Mouse (Mus musculus): ENCODE measurements around the gene Iqgap3. TPM values are rescaled to one million over a fixed set of nuclear protein-coding genes. Genes with fewer than 3 reads are reported as not detected.

Gene Iqgap3
- polyA plus RNA-seq, 1 experiment from 2014 or later = 55.8 TPM

DNA sequence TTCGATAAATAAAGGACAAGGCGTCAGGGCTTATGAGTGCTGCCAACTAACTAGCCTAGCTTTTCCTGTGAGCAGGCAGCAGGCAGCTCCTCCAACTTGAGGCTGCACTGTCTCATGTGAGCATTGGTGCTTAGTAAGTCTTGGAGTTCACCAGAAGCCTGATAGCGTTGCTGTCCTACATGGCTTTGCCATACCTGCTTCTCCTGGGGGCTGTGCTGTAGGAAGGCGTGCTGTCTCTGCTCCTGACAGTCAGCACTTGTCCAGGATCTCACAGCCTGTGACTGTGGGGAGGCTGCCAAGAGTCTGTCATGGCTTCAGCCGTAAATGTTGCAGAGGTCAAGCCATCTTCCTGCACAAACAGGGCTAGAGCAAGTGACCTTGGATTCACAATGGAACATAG lies 84.3 kb downstream of the Iqgap3 start:
- in situ Hi-C loops (cut with MboI; ENCODE audit: low pct_unique_long_range_greater_than_20kb) = no loop called here
- ChIA-PET CTCF (no interaction called here), POLR2A (interaction anchor here (0.5 to 1.2 kb wide), 2 partner anchors 18 to 29 kb away, joined by 4 to 7 read pairs; no protein-coding TSS in a partner anchor)
- H3K27me3 ChIP-seq = no peaks in the 10 kb centered on the region
- no peak for TF ChIP-seq CTCF (IDR thresholded peaks at IDR 0.05)
- DNase-seq (ENCODE audit: low read depth, low spot score) (no peak), ATAC-seq (no peak)

DNA sequence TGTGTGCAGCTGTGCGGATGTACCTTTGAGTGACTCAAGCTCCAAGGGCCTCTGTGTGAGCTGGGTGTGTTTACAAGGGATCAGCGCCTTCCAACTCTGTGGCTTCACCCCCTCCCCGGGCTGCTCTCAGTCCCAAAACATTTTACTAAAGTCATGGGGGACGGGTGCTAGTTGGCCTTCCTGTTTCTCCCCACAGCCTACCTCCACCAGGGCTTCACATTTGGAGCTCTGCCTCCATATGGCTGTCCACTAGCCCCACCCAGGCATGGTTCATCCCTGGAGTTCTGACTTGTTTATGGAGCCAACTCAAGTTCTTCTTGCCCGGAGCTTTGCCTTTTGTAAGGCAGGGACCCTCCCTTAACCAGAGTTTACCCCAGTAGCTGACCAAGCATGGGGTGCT lies 88.6 kb downstream of the Iqgap3 start:
- POLR2A ChIA-PET = interaction anchor here (1.5 kb wide), 1 partner anchor 33 kb away, joined by 4 read pairs; no protein-coding TSS in a partner anchor
- in situ Hi-C loops (cut with MboI; ENCODE audit: low pct_unique_long_range_greater_than_20kb) = loop anchor here (5.0 kb wide), 1 partner anchor 83 kb away; no protein-coding TSS in a partner anchor
- CTCF ChIA-PET = interaction anchor here (1.4 to 2.1 kb wide), 3 partner anchors 12 to 83 kb away, joined by 3 to 5 read pairs (median 5); no protein-coding TSS in a partner anchor
- no peaks in the 10 kb centered on the region for H3K27me3 ChIP-seq
- no peak for TF ChIP-seq CTCF (IDR thresholded peaks at IDR 0.05)
- no peak for DNase-seq (ENCODE audit: low read depth, low spot score)
- no peak for ATAC-seq

Other genes with a start within 250 kb of the Iqgap3 start
- gene Sh2d2a, start 235.2 kb upstream of the Iqgap3 start, polyA plus RNA-seq (2021) = not detected
- 72.2 TPM for gene Prcc, start 196.4 kb upstream of the Iqgap3 start, polyA plus RNA-seq (2021)
- gene Hdgf, start 175.7 kb upstream of the Iqgap3 start, polyA plus RNA-seq (2021) = 503 TPM
- 166 TPM for gene Mrpl24, start 162.5 kb upstream of the Iqgap3 start, polyA plus RNA-seq (2021)
- 38.5 TPM for gene Isg20l2, start 151.7 kb upstream of the Iqgap3 start, polyA plus RNA-seq (2021)
- 24.6 TPM for gene Rrnad1, start 151.3 kb upstream of the Iqgap3 start, polyA plus RNA-seq (2021)
- 0.59 TPM for gene Crabp2, start 133.3 kb upstream of the Iqgap3 start, polyA plus RNA-seq (2021)
- 45.0 TPM for gene Nes, start 110.9 kb upstream of the Iqgap3 start, polyA plus RNA-seq (2021)
- gene Bcan, start 81.7 kb upstream of the Iqgap3 start, polyA plus RNA-seq (2021) = 0.28 TPM
- 0.32 TPM for gene Hapln2, start 54.4 kb upstream of the Iqgap3 start, polyA plus RNA-seq (2021)
- 32.8 TPM for gene Gpatch4, start 38.9 kb upstream of the Iqgap3 start, polyA plus RNA-seq (2021)
- 198 TPM for gene Naxe, start 23.5 kb upstream of the Iqgap3 start, polyA plus RNA-seq (2021)
- gene Ttc24, start 3.7 kb upstream of the Iqgap3 start, polyA plus RNA-seq (2021) = not detected
- 62.7 TPM for gene Mef2d, start 60.4 kb downstream of the Iqgap3 start, polyA plus RNA-seq (2021)
- not detected for gene Rhbg, start 172.7 kb downstream of the Iqgap3 start, polyA plus RNA-seq (2021)
- gene Gm38392, start 205.2 kb downstream of the Iqgap3 start, polyA plus RNA-seq (2021) = 0.19 TPM
- 6.3 TPM for gene Tsacc, start 215.0 kb downstream of the Iqgap3 start, polyA plus RNA-seq (2021)
- 573 TPM for gene Cct3, start 215.1 kb downstream of the Iqgap3 start, polyA plus RNA-seq (2021)
- gene Glmp, start 243.1 kb downstream of the Iqgap3 start, polyA plus RNA-seq (2021) = 590 TPM

Measured in Patski (cell line).